In the genomic region with DNA sequence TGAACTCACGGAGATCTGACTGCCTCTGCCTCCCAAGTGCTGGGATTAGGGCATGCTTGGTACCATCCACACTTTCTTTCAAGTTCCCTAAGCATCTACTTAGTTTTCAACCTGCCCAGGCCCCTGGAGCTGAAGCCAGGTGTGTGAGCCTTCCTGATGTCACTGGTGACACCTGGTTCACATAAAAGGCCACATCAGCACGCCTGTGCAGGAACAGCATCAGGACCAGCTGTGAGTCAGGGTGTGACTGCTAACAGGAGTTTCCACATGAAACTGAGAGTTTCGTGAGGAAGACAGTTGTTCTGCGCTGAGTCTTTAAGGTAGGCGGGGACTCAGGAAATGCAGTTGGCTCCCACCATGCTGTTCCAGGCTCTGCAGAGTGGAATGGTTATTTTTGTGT, we compare ENCODE assay signal across 32 mouse cellular contexts. TPM values are rescaled to one million over a fixed set of nuclear protein-coding genes. Genes with fewer than 3 reads are reported as not detected.
DNase-seq lines count a peak whose midpoint lies in the region; ATAC-seq and TF ChIP-seq lines count a peak whose summit lies in the region.
"Had no signal": no experiment of that assay in that cellular context is flagged by ENCODE, and none has a peak within 500 bp of the region (broad histone marks: within the 10 kb centered on the region; RNA-seq: fewer than 3 reads in every experiment).

No protein-coding gene starts in this region.

- DNase-seq in heart, adult 11 months, result peak; percentile 82
- no peak for DNase-seq in heart, adult 18-20 months
- peak; percentile 57 for DNase-seq in thymus, postnatal 0 days (ENCODE audit: low spot score)
- DNase-seq in thymus, adult 2 months, result no peak
- peak; percentile 58 for DNase-seq in A20 (ENCODE audit: low read depth, low spot score)
- DNase-seq in forebrain, embryonic 10.5 days (ENCODE audit: extremely low spot score, low spot score), result no peak
- DNase-seq: adrenal gland, postnatal 14 days; B cell, adult 2 months; cerebellum, adult 11-12 months; cerebellum, adult 8-10 months; cerebellum, postnatal 10 days; cerebellum, postnatal 36 days; embryo, embryonic 11 days; gastrocnemius, postnatal 10 days; gastrocnemius, postnatal 36 days; heart, postnatal 10 days; heart, postnatal 36 days had no signal

- H3K4me1 ChIP-seq in thymus, adult 2 months (replicated peaks; ENCODE audit: control insufficient read depth, insufficient read depth, low read length), result peaks cover 40% of the 10 kb centered on the region
- H3K4me1 ChIP-seq in bone marrow, adult 2 months (ENCODE audit: control insufficient read depth, insufficient read depth, low read length), result peaks cover 3% of the 10 kb centered on the region; the same call in 1 of the 2 replicates
- peaks cover 31% of the 10 kb centered on the region for H3K4me1 ChIP-seq in forebrain, embryonic 10.5 days
- peaks cover 20% of the 10 kb centered on the region for H3K4me1 ChIP-seq in hindbrain, embryonic 12.5 days

- H3K27me3 ChIP-seq in thymus, adult 2 months (ENCODE audit: control insufficient read depth, insufficient read depth, low read length), result no peaks in the 10 kb centered on the region; the same call in 1 of the 2 replicates
- H3K27me3 ChIP-seq in forebrain, embryonic 10.5 days (ENCODE audit: poor library complexity, severe bottlenecking), result peaks cover 29% of the 10 kb centered on the region
- H3K27me3 ChIP-seq in hindbrain, embryonic 12.5 days, result peaks cover 2% of the 10 kb centered on the region
- H3K27me3 ChIP-seq: Patski had no signal

- no peak overlapping the region for H3K4me3 ChIP-seq in thymus, adult 2 months (ENCODE audit: control insufficient read depth, insufficient read depth, low read length)
- H3K4me3 ChIP-seq in bone marrow, adult 2 months (replicated peaks; ENCODE audit: control insufficient read depth, low read depth, low read length), result no peak overlapping the region
- H3K4me3 ChIP-seq in forebrain, embryonic 10.5 days, result no peak overlapping the region
- H3K4me3 ChIP-seq in hindbrain, embryonic 12.5 days, result no peak overlapping the region
- H3K4me3 ChIP-seq: embryonic facial prominence, embryonic 10.5 days; embryonic facial prominence, embryonic 13.5 days; erythroblast, embryonic 14.5 days; forebrain, embryonic 13.5 days; heart, embryonic 12.5 days; heart, embryonic 15.5 days; hindbrain, embryonic 10.5 days had no signal

- no peak overlapping the region for H3K9ac ChIP-seq in hindbrain, embryonic 12.5 days
- H3K9ac ChIP-seq: embryonic facial prominence, embryonic 13.5 days; forebrain, embryonic 13.5 days; heart, embryonic 12.5 days; heart, embryonic 15.5 days; hindbrain, embryonic 14.5 days had no signal

- no peak for TF ChIP-seq POLR2A in thymus, adult 2 months (IDR thresholded peaks at IDR 0.05; ENCODE audit: control insufficient read depth, extremely low read depth, insufficient read depth, low read length, poor library complexity)
- TF ChIP-seq POLR2A in bone marrow, adult 2 months (IDR thresholded peaks at IDR 0.05; ENCODE audit: borderline replicate concordance, control insufficient read depth, low read depth, low read length), result no peak

- H3K9me3 ChIP-seq in forebrain, embryonic 10.5 days, result no peaks in the 10 kb centered on the region
- no peaks in the 10 kb centered on the region for H3K9me3 ChIP-seq in hindbrain, embryonic 12.5 days (replicated peaks)
- H3K9me3 ChIP-seq: embryonic facial prominence, embryonic 10.5 days; embryonic facial prominence, embryonic 13.5 days; forebrain, embryonic 13.5 days; heart, embryonic 12.5 days; heart, embryonic 15.5 days; hindbrain, embryonic 10.5 days had no signal

- no peaks in the 10 kb centered on the region for H3K36me3 ChIP-seq in thymus, adult 2 months (ENCODE audit: control insufficient read depth, insufficient read depth, low read length)
- no peaks in the 10 kb centered on the region for H3K36me3 ChIP-seq in forebrain, embryonic 10.5 days (replicated peaks)
- H3K36me3 ChIP-seq in hindbrain, embryonic 12.5 days, result no peaks in the 10 kb centered on the region
- H3K36me3 ChIP-seq: embryonic facial prominence, embryonic 10.5 days; embryonic facial prominence, embryonic 13.5 days; heart, embryonic 12.5 days; heart, embryonic 15.5 days; hindbrain, embryonic 10.5 days had no signal

- no peak overlapping the region for H3K4me2 ChIP-seq in hindbrain, embryonic 12.5 days (replicated peaks)
- H3K4me2 ChIP-seq: embryonic facial prominence, embryonic 13.5 days; forebrain, embryonic 13.5 days; heart, embryonic 12.5 days; heart, embryonic 15.5 days; hindbrain, embryonic 14.5 days had no signal

- ATAC-seq in hindbrain, embryonic 12.5 days (ENCODE audit: low FRiP score), result no peak
- ATAC-seq: CD4-positive, CD25-positive, alpha-beta regulatory T cell, adult 4 months; forebrain, embryonic 13.5 days; forebrain, embryonic 16.5 days; hindbrain, postnatal 0 days; inflammation-experienced regulatory T-cells, adult 6 months; Patski had no signal

- H3K27ac ChIP-seq in thymus, adult 2 months (ENCODE audit: control insufficient read depth, insufficient read depth, low read length), result no peak overlapping the region
- H3K27ac ChIP-seq in bone marrow, adult 2 months (ENCODE audit: control insufficient read depth, insufficient read depth, low read depth, low read length, poor library complexity), result 0 out of 2 replicates have a peak overlapping the region, but pooled peaks have one; percentile 2
- no peak overlapping the region for H3K27ac ChIP-seq in forebrain, embryonic 10.5 days
- no peak overlapping the region for H3K27ac ChIP-seq in hindbrain, embryonic 12.5 days
- H3K27ac ChIP-seq: embryonic facial prominence, embryonic 10.5 days; embryonic facial prominence, embryonic 13.5 days; forebrain, embryonic 13.5 days; heart, embryonic 15.5 days; hindbrain, embryonic 10.5 days; hindbrain, embryonic 14.5 days; hindbrain, postnatal 0 days had no signal

- WGBS in thymus, adult 2 months, result 52% methylated on average over 5 of the region's 5 CpGs
- WGBS in bone marrow, adult 2 months, result 60% methylated on average over 5 of the region's 5 CpGs
- WGBS in forebrain, embryonic 10.5 days, result 87% methylated on average over 5 of the region's 5 CpGs
- WGBS in hindbrain, embryonic 12.5 days, result 85% methylated on average over 5 of the region's 5 CpGs

- no peak for TF ChIP-seq CTCF in thymus, adult 2 months (IDR thresholded peaks at IDR 0.05; ENCODE audit: borderline replicate concordance, control insufficient read depth, extremely low read depth, insufficient read depth, low read length, poor library complexity)
- TF ChIP-seq CTCF in bone marrow, adult 2 months (IDR thresholded peaks at IDR 0.05; ENCODE audit: control insufficient read depth, insufficient read depth, low read length), result no peak

RNA-seq across cellular contexts. Expression of a gene that starts 39.5 kb away (rescaled TPM):
- total RNA-seq in heart, adult 18-20 months (2021), result 10 to 100 TPM; 23.3 to 24.8 TPM
- polyA plus RNA-seq in thymus, postnatal 0 days (2015; fragmentation: Nextera tagmentation; extraction: Ambion mirVana), result 15.2 and 19.5 TPM in 2 replicates
- polyA plus RNA-seq in thymus, adult 2 months (2012; rRNA removed), result 14.8 and 16.7 TPM in 2 replicates
- 11.7 and 16.1 TPM in 2 replicates for polyA plus RNA-seq in bone marrow, adult 2 months (2011; ENCODE audit: insufficient read depth, insufficient read length, low replicate concordance, missing spikeins)
- polyA plus RNA-seq in forebrain, embryonic 10.5 days (2016; fragmentation: Nextera tagmentation; extraction: Ambion mirVana), result 14.7 and 17.0 TPM in 2 replicates
- polyA plus RNA-seq in hindbrain, embryonic 12.5 days (2016; fragmentation: Nextera tagmentation; extraction: Ambion mirVana), result 31.5 and 32.7 TPM in 2 replicates

RNA-seq across cellular contexts. Expression of a gene that starts 48.4 kb away (rescaled TPM):
- total RNA-seq in heart, adult 18-20 months (2021), result 100 to 1,000 TPM; 363 to 405 TPM
- polyA plus RNA-seq in thymus, postnatal 0 days (2015; fragmentation: Nextera tagmentation; extraction: Ambion mirVana), result 2,900 and 2,949 TPM in 2 replicates
- 750 and 796 TPM in 2 replicates for polyA plus RNA-seq in thymus, adult 2 months (2012; rRNA removed)
- 682 and 801 TPM in 2 replicates for polyA plus RNA-seq in bone marrow, adult 2 months (2011; ENCODE audit: insufficient read depth, insufficient read length, low replicate concordance, missing spikeins)
- 2,460 and 2,659 TPM in 2 replicates for polyA plus RNA-seq in forebrain, embryonic 10.5 days (2016; fragmentation: Nextera tagmentation; extraction: Ambion mirVana)
- polyA plus RNA-seq in hindbrain, embryonic 12.5 days (2016; fragmentation: Nextera tagmentation; extraction: Ambion mirVana), result 3,274 and 3,635 TPM in 2 replicates

Comparison
In these comparisons a context has a peak if more than half of its experiments do, and no peak if none do; other contexts are left out.
1. DNase-seq: peak in heart, adult 11 months (single experiment), thymus, postnatal 0 days (single experiment) and A20 (single experiment); none in heart, adult 18-20 months (0 of 2), thymus, adult 2 months (single experiment) and forebrain, embryonic 10.5 days (single experiment).